Mouse (Mus musculus): ENCODE data around the gene Arid3a. TPM values are rescaled to one million over a fixed set of nuclear protein-coding genes. Genes with fewer than 3 reads are reported as not detected.
A peak's percentile ranks its signal among the peaks of the same experiment; 100 is the strongest.

The Arid3a gene
- polyA plus RNA-seq, 1 experiment: 4.7 TPM

- no peak overlapping the region for H3K27ac ChIP-seq (ENCODE audit: insufficient read depth, low read length)
- H3K4me3 ChIP-seq (replicated peaks; ENCODE audit: insufficient read depth, low read depth, low read length): no peak overlapping the region
- WGBS: 8% methylated on average over 29 of the region's 29 CpGs
- TF ChIP-seq POLR2A (IDR thresholded peaks at IDR 0.05; ENCODE audit: borderline replicate concordance, insufficient read depth, low read length) (no peak), CTCF (IDR thresholded peaks at IDR 0.05; ENCODE audit: borderline replicate concordance, insufficient read depth, low read depth, low read length) (peak; percentile 99)
- peaks cover 24% of the 10 kb centered on the region for H3K4me1 ChIP-seq (ENCODE audit: control insufficient read depth, insufficient read depth, low read length)
- DNase-seq: peak; percentile 90 to 97
- no peaks in the 10 kb centered on the region for H3K27me3 ChIP-seq (ENCODE audit: control insufficient read depth, insufficient read depth, low read length)
Measured at GRCm38 (mm10) chr10:79924998-79925784, 1.7 kb upstream of the Arid3a start.

DNA sequence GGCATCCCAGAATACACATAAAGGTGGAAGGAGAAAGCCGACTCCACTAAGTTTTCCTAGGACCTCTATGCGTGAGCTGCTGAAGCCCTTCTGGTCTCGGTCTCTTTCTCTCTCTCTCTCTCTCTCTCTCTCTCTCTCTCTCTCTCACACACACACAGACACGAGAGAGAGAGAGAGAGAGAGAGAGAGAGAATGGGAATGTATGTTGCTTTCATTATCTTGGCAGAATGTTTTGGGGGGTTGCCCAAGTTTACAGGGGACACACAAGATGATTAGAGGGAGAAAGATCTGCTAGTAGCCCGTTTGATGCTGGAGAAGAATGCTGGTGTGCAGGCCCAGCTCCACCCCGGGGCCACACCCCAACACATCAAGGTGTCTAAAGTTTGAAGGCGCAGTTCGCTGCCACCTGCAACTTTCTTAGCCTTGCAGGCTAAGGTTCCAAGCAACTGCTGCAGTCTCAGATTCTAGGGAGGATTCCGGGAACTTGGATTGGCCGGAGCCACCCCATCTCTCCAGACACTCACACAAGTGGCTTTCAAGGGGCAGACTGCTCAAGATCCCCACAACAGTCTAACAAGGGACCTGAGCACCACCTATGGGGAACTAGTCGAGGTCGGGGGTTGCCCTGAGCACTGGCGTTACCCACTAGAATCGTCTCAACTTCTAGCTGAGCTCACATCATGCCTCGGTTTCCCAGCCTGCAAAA is 905 bp upstream of the Arid3a start:
- Histone ChIP-seq H3K4me3 (replicated peaks; ENCODE audit: insufficient read depth, low read depth, low read length) (peak overlapping the region; percentile 67), H3K4me1 (ENCODE audit: control insufficient read depth, insufficient read depth, low read length) (peaks cover 23% of the 10 kb centered on the region), H3K27ac (ENCODE audit: insufficient read depth, low read length) (peak overlapping the region; percentile 72), H3K27me3 (ENCODE audit: control insufficient read depth, insufficient read depth, low read length) (no peaks in the 10 kb centered on the region)
- TF ChIP-seq POLR2A (IDR thresholded peaks at IDR 0.05; ENCODE audit: borderline replicate concordance, insufficient read depth, low read length) (no peak), CTCF (IDR thresholded peaks at IDR 0.05; ENCODE audit: borderline replicate concordance, insufficient read depth, low read depth, low read length) (no peak)
- DNase-seq: no peak
- WGBS: 7% methylated on average over 15 of the region's 15 CpGs

GRCm38 (mm10) chr10:79927324-79928029 is 634 bp downstream of the Arid3a start:
- WGBS: under 1% methylated on average over 54 of the region's 54 CpGs
- H3K4me1 ChIP-seq (ENCODE audit: control insufficient read depth, insufficient read depth, low read length): peaks cover 38% of the 10 kb centered on the region
- TF ChIP-seq CTCF (IDR thresholded peaks at IDR 0.05; ENCODE audit: borderline replicate concordance, insufficient read depth, low read depth, low read length): no peak
- TF ChIP-seq POLR2A (IDR thresholded peaks at IDR 0.05; ENCODE audit: borderline replicate concordance, insufficient read depth, low read length): no peak
- peak overlapping the region; percentile 67 for H3K4me3 ChIP-seq (replicated peaks; ENCODE audit: insufficient read depth, low read depth, low read length)
- H3K27me3 ChIP-seq (ENCODE audit: control insufficient read depth, insufficient read depth, low read length): no peaks in the 10 kb centered on the region
- DNase-seq: peak; percentile 63 to 73
- H3K27ac ChIP-seq (ENCODE audit: insufficient read depth, low read length): peak overlapping the region; percentile 11

- TF ChIP-seq CTCF (IDR thresholded peaks at IDR 0.05; ENCODE audit: borderline replicate concordance, insufficient read depth, low read depth, low read length) (no peak), POLR2A (IDR thresholded peaks at IDR 0.05; ENCODE audit: borderline replicate concordance, insufficient read depth, low read length) (no peak)
- WGBS: 2% methylated on average over 29 of the region's 29 CpGs
- Histone ChIP-seq H3K4me1 (ENCODE audit: control insufficient read depth, insufficient read depth, low read length) (peaks cover 45% of the 10 kb centered on the region), H3K27ac (ENCODE audit: insufficient read depth, low read length) (peak overlapping the region; percentile 11; the same call in 1 of the 2 replicates), H3K4me3 (replicated peaks; ENCODE audit: insufficient read depth, low read depth, low read length) (peak overlapping the region; percentile 67), H3K27me3 (ENCODE audit: control insufficient read depth, insufficient read depth, low read length) (no peaks in the 10 kb centered on the region)
- DNase-seq: peak in 1 of 2 experiments; percentile 41
Measured at GRCm38 (mm10) chr10:79928030-79928694, 1.3 kb downstream of the Arid3a start.

DNA sequence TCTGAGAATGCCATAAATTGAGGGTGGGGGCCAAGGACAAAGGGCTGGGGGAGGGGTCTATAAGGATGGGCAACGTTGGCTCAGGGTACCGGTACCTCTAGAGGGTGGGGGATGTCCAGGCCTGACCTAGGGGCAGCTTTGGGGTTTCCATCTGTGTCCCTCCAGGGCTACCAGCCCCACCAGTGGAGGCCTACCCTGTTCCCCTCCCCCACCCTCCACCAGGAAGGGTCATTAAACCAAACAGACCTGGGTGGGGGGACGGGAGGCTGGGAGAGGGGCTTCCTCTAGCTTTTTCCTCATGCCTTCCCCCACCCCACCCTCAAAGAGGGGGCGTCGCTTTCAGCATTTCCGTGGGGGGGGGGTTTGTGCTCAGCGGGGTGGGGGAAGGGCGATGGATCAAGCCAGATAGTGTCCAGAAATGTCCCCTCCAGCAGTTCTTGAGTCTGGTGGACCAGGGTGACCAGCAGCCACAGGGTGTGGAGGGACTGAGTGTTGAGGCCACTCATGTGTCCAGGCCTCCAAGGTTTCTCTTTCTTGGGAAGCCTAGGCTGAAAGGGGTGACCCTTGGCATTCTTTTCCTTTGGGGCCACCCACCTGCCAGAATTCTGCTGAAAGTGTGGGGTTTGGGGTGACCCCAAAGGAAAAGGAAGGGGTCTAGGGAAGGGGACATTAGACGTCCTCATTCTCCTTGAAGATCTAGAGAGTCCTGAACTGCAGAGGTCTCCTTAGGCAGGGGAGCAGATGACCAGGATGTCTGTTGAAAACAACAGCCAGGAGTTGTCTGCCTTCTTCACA is 2.3 kb downstream of the Arid3a start:
- WGBS: 39% methylated on average over 9 of the region's 9 CpGs
- H3K27me3 ChIP-seq (ENCODE audit: control insufficient read depth, insufficient read depth, low read length): no peaks in the 10 kb centered on the region
- no peak for TF ChIP-seq CTCF (IDR thresholded peaks at IDR 0.05; ENCODE audit: borderline replicate concordance, insufficient read depth, low read depth, low read length)
- TF ChIP-seq POLR2A (IDR thresholded peaks at IDR 0.05; ENCODE audit: borderline replicate concordance, insufficient read depth, low read length): no peak
- DNase-seq: no peak
- no peak overlapping the region for H3K27ac ChIP-seq (ENCODE audit: insufficient read depth, low read length)
- H3K4me1 ChIP-seq (ENCODE audit: control insufficient read depth, insufficient read depth, low read length): peaks cover 54% of the 10 kb centered on the region
- peak overlapping the region; percentile 4 for H3K4me3 ChIP-seq (replicated peaks; ENCODE audit: insufficient read depth, low read depth, low read length)

DNA sequence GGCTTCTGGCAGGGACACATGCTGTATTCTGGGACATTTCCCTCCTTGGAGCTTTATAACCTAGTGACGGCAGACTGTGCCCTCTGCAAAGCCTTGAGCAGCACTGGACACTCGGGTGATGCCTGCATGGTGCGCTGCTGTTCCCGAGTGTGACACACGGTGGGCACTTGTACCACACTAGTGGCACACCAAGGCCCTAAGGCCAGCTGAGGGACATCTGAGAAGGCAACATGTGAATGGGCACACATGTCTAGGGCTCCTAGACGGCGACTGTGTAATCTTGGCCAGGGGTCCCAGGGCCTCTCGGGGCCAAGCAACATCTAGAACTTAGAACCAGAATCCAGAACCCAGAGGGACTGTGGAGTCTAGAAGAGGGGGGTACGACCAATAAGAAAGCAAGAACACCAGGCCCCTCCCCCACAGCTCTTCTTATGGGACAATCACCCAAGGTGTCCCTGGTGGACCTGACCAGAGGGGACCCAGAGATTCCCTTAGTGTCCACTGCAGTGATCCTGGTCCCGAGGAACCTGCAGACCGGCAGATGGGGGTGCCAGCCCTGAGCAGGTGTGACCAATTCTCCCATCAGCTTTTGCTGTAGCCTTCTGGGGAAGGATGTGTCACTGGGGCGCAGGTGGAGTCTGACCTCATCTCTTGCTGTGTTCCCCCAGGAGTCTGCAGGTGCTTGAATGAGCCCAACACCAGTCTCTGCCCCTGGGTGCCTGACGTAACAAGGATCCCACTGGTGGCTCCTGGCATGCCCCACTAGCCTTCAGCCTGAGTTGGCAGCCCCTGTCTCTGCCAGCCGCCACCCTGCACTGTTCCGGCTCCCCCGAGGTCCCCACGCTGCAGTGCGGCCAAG is 3.4 kb downstream of the Arid3a start:
- H3K4me3 ChIP-seq (replicated peaks; ENCODE audit: insufficient read depth, low read depth, low read length): no peak overlapping the region

More for the DNA sequence above, 3.4 kb downstream of the Arid3a start:
- DNase-seq: peak in 1 of 2 experiments; percentile 32
- Histone ChIP-seq H3K27ac (ENCODE audit: insufficient read depth, low read length) (no peak overlapping the region), H3K4me1 (ENCODE audit: control insufficient read depth, insufficient read depth, low read length) (peaks cover 65% of the 10 kb centered on the region), H3K27me3 (ENCODE audit: control insufficient read depth, insufficient read depth, low read length) (no peaks in the 10 kb centered on the region)
- no peak for TF ChIP-seq POLR2A (IDR thresholded peaks at IDR 0.05; ENCODE audit: borderline replicate concordance, insufficient read depth, low read length)
- no peak for TF ChIP-seq CTCF (IDR thresholded peaks at IDR 0.05; ENCODE audit: borderline replicate concordance, insufficient read depth, low read depth, low read length)
- 33% methylated on average over 18 of the region's 18 CpGs for WGBS

All from cerebellum, adult 2 months (tissue).